Mouse (Mus musculus): ENCODE measurements around the gene Cpsf6. TPM values are rescaled to one million over a fixed set of nuclear protein-coding genes. Genes with fewer than 3 reads are reported as not detected.

Cpsf6 gene
- total RNA-seq, 1 experiment from 2014 or later, result 86.5 TPM

GRCm38 (mm10) chr10:117323782-117324181 is 56.0 kb downstream of the Cpsf6 start:
- no peak for DNase-seq

- DNase-seq, result no peak
Measured at GRCm38 (mm10) chr10:117322630-117323029, 57.2 kb downstream of the Cpsf6 start.

GRCm38 (mm10) chr10:117320571-117320981 is 59.2 kb downstream of the Cpsf6 start:
- DNase-seq, result no peak

DNA sequence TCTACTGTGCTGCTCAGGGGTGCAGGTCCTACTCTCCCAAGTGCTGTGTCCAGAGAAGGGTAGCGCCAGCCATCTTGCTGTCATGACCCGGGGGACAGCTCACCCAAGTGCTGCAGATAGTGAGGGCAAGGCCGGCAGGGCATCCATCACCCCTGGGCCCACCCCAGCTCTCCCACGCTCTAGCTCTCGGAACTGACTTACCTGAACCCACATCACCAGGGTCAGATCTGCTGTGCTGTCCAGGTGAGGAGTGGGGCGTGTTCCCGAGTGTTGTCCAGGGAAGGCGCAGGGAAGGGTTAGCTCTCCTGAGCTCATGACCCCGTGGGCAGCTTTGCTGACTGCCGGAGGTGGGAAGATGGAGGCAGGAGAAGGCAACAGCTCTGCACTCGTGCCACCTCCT is 63.4 kb downstream of the Cpsf6 start:
- no peak for DNase-seq

- no peak for DNase-seq
Measured at GRCm38 (mm10) chr10:117313133-117313532, 66.7 kb downstream of the Cpsf6 start.

DNA sequence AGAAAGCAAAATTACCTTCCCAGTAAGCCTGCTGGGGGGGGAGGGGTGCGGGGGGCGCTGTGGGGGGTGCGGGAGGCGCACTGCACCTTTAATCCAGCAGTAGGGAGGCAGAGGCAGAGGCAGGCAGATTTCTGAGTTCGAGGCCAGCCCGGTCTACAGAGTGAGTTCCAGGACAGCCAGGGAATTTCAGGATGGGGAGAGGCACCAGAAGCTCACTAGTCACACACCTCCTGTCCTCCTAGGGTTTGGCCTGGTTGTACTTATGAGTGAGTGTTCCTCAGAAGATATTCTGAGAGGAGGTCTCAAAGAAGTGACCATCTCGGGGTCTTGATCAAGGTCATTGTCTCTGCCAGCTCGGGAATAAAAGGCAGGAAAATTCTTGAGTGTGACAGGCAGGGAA is 67.6 kb downstream of the Cpsf6 start:
- DNase-seq, result no peak

- DNase-seq, result no peak
Measured at GRCm38 (mm10) chr10:117304371-117304770, 75.4 kb downstream of the Cpsf6 start.

- no peak for DNase-seq
Measured at GRCm38 (mm10) chr10:117301688-117302087, 78.1 kb downstream of the Cpsf6 start.

GRCm38 (mm10) chr10:117299901-117300520 is 79.8 kb downstream of the Cpsf6 start:
- no peak for DNase-seq

GRCm38 (mm10) chr10:117299106-117299505 is 80.7 kb downstream of the Cpsf6 start:
- no peak for DNase-seq

DNA sequence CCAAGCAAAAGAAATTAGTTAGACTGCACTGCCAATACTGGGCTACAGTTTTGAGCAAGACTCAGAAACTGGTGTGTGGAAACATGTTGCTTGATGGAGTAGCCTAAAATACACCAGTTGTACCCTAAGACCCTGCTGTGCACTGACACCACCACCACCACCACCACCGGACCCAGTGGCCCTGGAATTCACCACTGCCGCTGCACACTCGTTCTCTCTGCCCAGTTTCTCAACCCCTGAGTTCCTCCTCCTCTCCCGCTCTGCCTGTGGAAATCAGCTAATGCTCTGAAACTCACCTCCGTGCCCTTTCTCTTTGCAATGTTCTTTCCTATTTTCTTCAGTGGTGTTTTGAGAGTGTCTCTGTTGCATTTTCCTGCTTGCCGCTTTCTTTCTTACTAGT is 81.5 kb downstream of the Cpsf6 start:
- no peak for DNase-seq

Other genes with a start within 250 kb of the Cpsf6 start
- 29.0 and 29.5 TPM in 2 replicates for gene Frs2, start 231.5 kb downstream of the Cpsf6 start, total RNA-seq (2021)
- gene Yeats4, start 155.5 kb downstream of the Cpsf6 start, total RNA-seq (2021), result 42.6 and 51.7 TPM in 2 replicates
- gene 9530003J23Rik, start 141.3 kb downstream of the Cpsf6 start, total RNA-seq (2021), result not detected in 2 replicates
- 43.2 and 47.5 TPM in 2 replicates for gene Lyz2, start 97.7 kb downstream of the Cpsf6 start, total RNA-seq (2021)
- 3.0 and 4.6 TPM in 2 replicates for gene Lyz1, start 87.1 kb downstream of the Cpsf6 start, total RNA-seq (2021)
- gene Cpm, start 249.5 kb upstream of the Cpsf6 start, total RNA-seq (2021), result 26.0 and 27.0 TPM in 2 replicates